Mouse (Mus musculus): ENCODE data around the gene Gnaq. TPM values are rescaled to one million over a fixed set of nuclear protein-coding genes. Genes with fewer than 3 reads are reported as not detected.
A peak's percentile ranks its signal among the peaks of the same experiment; 100 is the strongest.

Gnaq gene
- total RNA-seq, 2 experiments from 2014 or later, result 161 to 168 TPM

DNA sequence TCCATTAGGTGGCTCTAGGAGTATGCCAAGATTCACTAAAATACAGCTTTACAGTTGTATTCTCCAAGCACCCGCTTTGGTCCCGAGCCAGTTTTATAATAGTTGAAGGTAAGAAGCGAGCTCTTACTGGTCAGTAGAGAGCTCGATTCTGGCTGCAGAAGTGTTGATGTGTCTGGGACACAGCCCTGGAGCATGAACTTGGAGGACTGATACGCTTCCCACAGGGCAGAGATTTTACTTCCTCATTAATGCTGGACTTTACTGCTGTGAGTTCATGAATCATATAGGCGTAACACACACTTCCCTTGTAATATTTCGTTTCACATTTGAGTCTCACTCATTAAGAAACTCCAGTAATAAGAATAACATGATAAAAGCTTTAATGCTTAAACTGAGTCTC is 197.5 kb downstream of the Gnaq start:
- no peak for DNase-seq (ENCODE audit: low spot score in 2 of 2)
- intact Hi-C loops (cut with DNase I), result no loop called here

DNA sequence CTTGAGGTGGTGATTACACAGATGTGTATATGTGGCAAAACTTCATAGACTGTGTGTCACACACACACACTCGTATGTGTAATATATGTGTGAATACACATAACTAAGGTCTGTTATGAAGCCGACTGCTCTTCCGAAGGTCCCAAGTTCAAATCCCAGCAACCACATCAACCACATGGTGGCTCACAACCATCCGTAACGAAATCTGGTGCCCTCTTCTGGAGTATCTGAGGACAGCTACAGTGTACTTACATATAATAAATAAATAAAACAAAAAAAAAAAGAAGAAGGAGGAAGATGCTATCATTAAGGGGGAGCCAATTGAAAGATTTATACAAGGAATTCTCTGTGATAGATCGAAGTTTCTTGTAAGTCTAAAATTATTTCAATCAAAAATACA is 198.4 kb downstream of the Gnaq start:
- intact Hi-C loops (cut with DNase I), result no loop called here
- no peak for DNase-seq (ENCODE audit: low spot score in 2 of 2)

DNA sequence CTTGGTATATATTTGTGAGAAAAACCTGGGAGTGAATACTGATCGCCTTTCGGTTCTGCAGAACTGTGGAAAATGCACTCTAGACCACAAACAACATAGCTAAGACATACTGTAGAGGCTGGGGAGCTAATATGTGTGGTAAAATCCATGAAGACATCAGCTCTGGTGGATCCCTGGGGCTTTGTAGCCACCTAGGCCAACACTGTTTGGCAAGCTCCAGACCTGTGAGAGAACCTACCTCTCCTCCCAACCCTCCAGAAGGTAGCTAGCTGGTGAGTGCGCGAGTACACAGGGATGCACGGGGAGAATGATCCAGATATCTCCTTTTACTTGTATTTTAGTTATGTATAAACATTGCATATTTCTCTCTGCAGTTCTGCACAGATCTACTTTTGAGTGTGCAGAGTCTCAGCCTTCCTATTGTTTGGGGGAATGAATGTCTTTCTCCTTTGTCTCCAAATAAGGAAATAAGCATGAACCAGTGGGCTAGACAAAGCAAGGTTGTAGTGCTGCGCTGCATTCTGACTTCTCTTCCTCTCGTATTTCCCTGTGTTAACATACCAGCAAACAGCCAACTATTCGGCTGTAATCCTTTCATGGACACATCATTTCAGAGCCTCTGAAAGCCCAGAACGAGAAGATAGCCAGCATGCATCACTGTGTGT is 205.4 kb downstream of the Gnaq start:
- DNase-seq (ENCODE audit: low spot score in 2 of 2), result no peak
- intact Hi-C loops (cut with DNase I), result loop anchor here (5.0 kb wide), 1 partner anchor 206 kb away; the partner anchor contains the start of gene Gnaq

DNA sequence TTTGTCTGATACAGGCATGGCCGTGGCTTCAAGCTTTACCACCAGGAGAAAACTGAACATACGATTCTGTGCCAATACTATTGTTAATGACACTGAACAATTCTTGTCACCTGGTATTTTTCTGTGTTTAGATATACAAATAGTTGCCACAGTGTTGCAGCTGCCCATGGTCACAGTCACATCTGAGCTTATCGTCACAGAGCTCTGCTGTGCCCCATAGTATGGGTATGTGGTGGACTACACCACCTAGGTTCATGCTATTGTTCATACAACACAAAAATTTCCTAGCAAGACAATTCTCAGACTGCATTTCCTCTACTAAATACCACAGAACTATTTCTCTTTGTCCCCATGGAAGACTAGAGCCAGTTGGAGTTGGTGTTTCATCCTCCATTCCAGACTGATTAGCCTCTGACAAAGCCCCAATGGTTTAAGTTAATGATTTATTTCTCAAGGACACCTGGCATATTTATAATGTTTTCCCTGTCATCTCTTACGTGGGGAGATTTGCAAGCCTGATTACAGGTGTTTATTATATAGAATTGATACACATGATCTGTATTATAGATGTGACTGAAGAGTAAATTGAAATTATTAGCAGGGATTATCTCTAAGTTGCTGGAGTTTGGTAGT is 207.4 kb downstream of the Gnaq start:
- intact Hi-C loops (cut with DNase I), result loop anchor here (5.0 kb wide), 1 partner anchor 208 kb away; the partner anchor contains the start of gene Gnaq

DNA sequence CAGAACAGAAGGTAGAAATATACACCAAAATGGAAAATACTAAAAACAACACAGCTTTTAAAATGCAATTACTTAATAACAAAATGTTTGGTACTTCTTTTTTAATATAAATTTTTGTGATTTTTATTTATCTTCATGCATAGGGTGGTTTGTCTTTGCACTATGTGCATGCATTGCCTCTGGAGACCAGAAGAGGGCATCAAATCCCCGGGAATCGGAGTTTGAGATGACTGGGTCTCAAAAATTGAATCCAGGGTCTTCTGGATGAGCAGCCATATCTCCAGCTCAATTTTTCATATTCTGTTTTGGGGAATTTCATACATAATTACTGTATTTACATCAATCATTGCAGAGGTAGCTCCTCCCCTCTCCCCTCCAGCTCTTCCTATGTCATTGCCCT is 210.1 kb downstream of the Gnaq start:
- intact Hi-C loops (cut with DNase I), result no loop called here
- no peak for DNase-seq (ENCODE audit: low spot score in 2 of 2)

More for the DNA sequence above, 207.4 kb downstream of the Gnaq start:
- DNase-seq (ENCODE audit: low spot score in 2 of 2), result no peak

DNA sequence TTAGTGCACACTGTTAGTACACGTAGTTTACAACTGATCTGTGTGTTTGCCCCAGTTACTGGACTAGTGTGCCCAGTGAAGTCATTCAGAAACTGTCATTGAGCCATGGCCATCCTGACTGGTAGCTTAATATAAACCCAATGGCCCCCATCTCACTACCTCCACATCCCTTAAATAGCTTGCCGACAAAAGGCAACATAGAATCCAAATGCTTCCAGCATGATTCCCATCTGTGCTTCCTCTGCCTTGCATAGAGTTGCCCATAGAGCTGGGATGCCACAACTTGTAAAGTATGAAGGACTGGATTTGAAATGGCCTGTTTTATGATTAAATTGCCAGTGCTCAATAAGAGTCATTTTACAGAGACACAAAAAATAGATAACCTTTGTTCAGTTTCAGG is 212.9 kb downstream of the Gnaq start:
- DNase-seq (ENCODE audit: low spot score in 2 of 2), result peak in 1 of 2 experiments; percentile 43
- intact Hi-C loops (cut with DNase I), result loop anchor here (5.0 kb wide), 1 partner anchor 283 kb away; no protein-coding TSS in a partner anchor

DNA sequence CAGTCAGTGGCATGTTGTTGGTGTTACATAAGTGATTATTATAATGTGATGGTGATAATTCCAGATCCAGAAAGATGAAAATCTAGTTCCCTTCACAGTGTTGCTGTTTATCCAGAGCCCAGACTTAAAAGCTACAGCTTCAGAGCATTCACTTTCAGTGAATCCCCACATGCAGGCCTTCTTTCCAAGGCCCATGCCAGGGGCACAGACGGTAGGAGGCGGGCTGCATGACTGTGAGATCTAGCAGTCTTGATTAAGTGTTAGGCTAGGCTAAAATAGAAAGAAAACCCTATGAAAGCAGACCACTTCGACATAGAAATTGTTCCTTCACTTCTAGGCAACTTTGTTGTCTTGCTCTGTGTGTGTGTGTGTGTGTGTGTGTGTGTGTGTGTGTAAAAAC is 214.4 kb downstream of the Gnaq start:
- no peak for DNase-seq (ENCODE audit: low spot score in 2 of 2)
- intact Hi-C loops (cut with DNase I), result loop anchor here (5.0 kb wide), 1 partner anchor 285 kb away; no protein-coding TSS in a partner anchor

DNA sequence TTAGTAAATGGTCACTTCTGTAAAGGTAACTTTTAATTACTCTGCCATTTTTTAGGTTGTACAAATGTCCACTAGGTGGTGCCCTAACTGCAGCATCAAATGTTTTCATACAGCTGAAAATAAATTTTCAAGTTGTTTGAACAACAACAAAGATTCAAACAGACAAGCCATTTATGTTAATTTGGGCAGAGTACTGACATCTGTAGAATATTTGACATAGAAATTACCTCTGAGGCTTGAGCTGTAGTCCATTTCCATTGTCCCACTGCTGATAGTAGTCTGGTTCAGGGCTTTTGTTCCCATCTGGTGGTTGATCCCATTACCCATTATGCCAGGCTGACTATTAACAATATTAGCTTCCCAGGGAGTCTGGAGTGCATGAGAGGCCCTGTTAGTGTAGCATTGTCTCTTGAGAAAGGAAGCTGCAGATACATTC is 221.1 kb downstream of the Gnaq start:
- intact Hi-C loops (cut with DNase I), result no loop called here

DNA sequence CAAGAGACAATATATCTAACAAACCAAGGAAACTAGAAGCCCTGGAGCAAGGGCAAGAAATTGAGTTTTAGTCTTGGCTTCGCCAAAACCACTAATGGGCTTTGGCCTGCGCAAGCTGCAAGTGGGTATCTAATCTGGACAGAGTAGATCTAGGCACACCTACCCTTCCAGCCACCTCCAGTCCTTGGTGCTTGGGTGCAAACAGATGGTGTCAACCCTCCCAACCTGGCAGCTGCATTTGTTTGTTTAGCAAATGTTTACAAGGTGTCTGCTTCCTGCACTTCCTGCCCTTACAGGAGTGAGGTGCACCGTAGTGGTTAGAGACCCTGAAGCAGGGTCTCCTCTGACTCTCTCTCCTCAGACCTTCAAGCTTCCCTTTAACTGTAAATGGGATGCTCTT is 225.5 kb downstream of the Gnaq start:
- intact Hi-C loops (cut with DNase I), result loop anchor here (5.0 kb wide), 1 partner anchor 239 kb away; no protein-coding TSS in a partner anchor
- no peak for DNase-seq (ENCODE audit: low spot score in 2 of 2)

More for the DNA sequence above, 221.1 kb downstream of the Gnaq start:
- DNase-seq (ENCODE audit: low spot score in 2 of 2), result no peak

DNA sequence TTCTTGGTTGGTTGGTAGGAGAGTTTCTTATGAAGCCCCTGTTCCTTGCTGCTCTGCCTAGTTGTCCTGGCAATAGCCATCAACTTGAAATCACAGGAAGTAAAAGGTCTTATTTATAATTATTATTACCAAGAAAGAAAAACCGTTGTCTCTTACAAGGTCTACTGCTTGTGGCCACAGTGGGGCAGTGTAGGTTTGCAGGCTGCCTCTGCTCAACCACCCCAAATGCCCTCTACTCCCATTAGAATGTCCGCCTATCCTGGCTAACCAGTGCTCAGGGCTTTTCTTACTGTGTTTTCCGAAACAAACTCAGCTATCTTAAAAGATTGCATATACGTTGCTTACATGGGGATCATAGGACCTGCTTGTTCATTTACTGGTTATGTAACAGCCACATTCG is 226.3 kb downstream of the Gnaq start:
- intact Hi-C loops (cut with DNase I), result loop anchor here (5.0 kb wide), 1 partner anchor 238 kb away; no protein-coding TSS in a partner anchor
- no peak for DNase-seq (ENCODE audit: low spot score in 2 of 2)

DNA sequence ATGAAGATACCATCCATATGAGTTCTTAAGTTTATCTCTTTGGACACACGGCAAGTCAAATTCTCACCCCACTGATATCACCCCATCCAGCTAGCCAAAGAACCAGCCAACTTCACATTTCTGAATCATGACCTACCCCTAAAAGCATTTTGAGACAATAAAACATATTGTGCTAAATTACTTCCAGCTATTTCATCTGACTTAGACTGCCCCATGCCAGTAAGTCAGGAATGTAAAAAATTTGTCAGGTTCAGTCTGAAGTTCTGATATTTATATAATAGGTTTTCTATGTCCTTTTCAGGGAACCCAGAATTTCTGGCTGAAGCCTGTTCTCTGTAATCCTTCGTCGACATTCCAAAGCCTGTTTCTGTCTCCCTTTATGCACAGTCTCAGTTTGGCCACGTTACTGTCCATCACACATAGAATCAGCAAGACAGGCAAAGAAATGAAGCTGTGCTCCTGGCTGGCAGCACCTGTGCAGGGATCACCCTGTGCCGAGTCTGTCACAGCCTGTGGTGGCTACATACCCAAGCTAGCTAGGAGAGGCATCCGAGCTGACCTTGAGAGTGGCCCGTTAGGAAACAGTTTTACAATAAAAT is 233.9 kb downstream of the Gnaq start:
- DNase-seq (ENCODE audit: low spot score in 2 of 2), result no peak
- intact Hi-C loops (cut with DNase I), result no loop called here

DNA sequence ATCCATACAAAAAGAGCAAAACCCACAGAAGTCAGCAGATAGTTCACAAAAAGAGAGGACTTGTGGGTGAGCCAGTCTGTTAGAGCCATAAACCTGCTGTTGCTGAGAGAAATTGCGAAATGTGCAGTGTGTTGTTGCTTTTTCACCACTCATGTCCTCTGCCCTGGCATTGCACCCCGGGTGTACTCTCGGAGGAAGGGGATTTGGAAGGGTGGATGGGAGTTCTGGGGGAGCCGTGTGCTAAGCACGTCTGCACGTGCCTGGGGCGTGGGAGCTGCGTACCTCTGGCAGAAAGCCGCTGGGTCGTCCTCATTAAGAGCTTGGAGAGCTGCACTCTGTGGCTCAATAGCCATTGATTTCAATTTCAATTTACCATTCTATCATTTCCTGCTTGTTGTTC is 234.6 kb downstream of the Gnaq start:
- no peak for DNase-seq (ENCODE audit: low spot score in 2 of 2)
- intact Hi-C loops (cut with DNase I), result no loop called here

DNA sequence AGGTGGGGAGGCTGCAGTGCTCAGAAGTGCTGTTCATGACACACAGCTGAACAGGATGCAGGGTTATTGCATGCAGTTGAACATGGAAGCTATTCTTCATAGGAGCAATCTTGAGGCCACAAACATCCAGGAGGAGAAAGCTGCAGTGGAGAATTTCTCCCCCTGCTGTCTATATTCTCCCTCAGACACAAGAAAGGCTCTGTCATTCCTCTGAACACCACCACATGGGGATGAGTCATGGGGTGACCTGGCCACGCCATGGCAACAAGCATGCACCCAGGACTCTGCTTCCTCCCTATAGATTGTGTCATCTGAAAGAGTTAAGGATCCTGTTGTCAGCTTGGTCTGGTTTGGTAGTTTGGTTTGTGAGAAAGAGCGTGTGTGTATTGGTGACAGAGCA is 239.0 kb downstream of the Gnaq start:
- intact Hi-C loops (cut with DNase I), result no loop called here
- no peak for DNase-seq (ENCODE audit: low spot score in 2 of 2)

DNA sequence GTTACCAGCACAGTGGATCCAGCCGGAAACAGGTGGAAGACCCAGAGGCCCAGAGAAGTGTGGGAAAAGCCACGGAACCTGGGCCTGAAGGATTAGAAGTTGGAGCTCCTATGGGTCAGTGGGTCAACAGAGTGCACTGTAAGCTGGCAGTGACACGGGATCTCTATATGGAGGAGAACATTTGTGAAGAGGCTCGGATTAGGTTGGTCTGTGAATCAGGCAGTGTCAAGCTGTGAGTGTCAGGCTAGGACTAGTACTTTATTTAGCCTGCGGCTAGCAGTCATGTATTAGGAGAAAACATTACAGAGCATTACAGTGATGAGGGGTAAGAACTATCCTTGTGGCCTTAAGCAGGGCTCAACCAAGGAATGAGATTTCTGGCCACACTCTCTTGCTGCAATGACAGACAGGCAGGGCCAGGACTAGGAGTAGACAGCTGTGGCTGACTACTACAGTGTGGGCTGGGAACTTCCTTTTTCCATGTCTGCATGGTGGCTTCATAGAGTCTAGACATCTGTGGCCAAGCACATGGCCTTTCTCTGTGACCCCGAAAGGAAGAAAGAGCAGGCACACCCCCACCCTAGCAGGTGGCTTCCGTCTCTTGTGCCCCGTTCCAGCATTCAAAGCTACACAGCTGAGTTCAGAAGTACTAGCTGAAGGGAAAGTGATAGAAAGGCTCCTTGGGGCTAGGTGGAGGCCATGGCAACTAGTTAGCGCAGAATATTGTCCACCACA is 240.3 kb downstream of the Gnaq start:
- DNase-seq (ENCODE audit: low spot score in 2 of 2), result no peak
- intact Hi-C loops (cut with DNase I), result no loop called here

DNA sequence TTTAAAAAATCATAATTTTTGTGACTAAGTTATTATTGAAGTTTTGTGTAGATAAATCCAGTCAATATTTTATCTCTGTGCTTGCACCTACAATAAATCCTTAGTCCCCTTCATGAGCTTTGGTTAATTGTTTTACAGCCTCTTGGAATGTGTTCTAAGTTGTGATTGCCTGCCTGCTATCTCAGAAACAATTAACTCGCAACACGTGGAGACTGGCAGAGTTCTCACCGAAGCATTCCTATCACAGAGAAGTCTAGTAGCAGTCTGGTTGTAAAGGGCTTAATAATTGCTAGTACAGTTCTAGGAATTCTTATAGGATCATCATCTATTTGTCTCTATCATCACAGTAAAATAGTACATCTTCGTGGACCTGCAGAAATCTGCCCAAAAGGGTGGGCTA is 243.2 kb downstream of the Gnaq start:
- DNase-seq (ENCODE audit: low spot score in 2 of 2), result no peak
- intact Hi-C loops (cut with DNase I), result no loop called here

DNA sequence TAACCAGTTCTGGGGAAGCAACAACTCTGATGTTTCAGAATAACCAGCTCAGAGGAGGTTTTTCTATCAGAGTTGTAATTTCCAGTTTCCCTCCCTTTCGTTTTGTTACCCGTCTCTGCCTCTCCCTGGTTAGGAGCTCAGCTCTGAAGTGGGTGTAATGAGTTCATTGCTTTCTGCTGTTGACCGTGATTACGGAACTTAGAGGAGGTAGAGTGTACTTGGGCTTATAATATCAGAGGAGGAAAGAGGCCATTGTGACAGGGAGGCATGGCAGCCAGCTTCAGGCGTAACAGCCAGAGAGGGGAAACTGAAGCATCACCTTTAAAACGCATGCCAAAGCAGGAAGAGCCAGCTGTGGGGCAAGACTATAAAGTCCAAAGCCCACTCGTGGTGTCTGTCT is 245.9 kb downstream of the Gnaq start:
- intact Hi-C loops (cut with DNase I), result no loop called here

DNA sequence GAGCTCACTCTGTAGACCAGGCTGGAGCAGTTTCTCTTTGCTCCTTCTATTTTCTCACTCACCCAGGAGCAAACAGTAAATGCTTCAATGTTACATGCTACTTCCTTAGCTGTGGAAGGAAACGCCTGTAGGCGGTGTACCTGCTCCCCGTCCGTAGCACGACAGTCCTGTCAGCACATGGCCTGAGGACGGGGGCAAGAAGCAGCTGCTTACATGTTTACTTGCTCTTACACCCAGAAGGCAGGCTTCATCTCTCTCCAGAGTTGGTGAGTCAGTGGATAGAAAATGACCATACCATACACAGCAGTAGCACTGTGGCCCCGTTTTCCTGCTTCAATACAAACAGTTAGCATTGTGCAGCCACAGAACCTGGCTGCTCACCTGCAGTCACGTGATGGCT is 247.1 kb downstream of the Gnaq start:
- DNase-seq (ENCODE audit: low spot score in 2 of 2), result no peak
- intact Hi-C loops (cut with DNase I), result no loop called here

More for the DNA sequence above, 245.9 kb downstream of the Gnaq start:
- DNase-seq (ENCODE audit: low spot score in 2 of 2), result no peak

DNA sequence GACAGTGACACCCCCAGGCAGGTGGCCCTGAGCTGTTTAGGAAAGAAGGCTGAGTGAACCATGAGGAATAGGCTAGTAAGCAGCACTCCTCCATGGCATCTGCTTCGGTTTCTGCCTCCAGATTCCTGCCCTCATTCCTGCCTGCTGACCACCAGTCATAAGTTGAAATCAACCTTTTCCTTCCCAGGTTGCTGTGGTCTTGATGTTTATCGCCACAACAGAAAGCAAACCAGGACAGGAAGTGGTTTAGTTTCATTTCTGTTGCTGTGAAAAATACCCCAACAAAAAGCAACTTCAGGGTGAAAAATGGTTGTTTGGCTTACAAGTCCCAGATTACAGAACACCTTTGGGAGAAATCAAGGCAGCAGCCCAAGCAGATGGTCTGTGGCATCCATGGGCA is 249.8 kb downstream of the Gnaq start:
- intact Hi-C loops (cut with DNase I), result no loop called here
- DNase-seq (ENCODE audit: low spot score in 2 of 2), result no peak

DNA sequence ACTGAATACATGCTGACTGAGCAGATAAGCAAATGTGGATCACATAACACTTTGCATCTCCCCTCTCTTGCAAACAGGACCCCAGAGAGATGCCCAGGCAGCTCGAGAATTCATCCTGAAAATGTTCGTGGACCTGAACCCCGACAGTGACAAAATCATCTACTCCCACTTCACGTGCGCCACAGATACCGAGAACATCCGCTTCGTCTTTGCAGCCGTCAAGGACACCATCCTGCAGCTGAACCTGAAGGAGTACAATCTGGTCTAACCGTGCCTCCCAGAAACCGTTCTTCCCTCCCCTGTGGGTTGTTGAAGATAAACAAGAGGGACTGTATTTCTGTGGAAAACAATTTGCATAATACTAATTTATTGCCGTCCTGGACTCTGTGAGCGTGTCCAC is 250.5 kb downstream of the Gnaq start:
- DNase-seq (ENCODE audit: low spot score in 2 of 2), result no peak
- intact Hi-C loops (cut with DNase I), result no loop called here

DNA sequence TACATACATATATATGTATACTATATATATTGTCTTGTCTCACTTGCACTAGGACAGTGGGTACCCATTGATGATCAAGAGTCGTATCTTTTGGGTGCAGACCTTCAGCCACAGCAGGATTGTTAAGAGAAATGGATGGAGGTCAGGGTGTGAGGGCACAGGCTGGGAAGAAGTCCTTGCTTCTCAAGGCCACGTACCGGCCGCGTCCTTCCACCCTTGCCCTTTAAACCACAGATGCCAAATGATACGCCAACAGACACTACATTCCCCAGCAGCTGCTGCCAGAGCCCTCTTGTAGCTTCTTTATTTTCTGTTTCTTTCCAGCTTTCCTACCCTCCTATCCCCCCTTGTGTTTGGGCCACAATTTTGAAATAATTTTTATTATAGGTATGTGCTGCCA is 251.5 kb downstream of the Gnaq start:
- intact Hi-C loops (cut with DNase I), result no loop called here
- DNase-seq (ENCODE audit: low spot score in 2 of 2), result no peak

Measured in left cerebral cortex, postnatal 36 days (tissue).